Mouse (Mus musculus) CD4-positive helper T cell, adult 2 months (primary cell): ENCODE data around the gene Hcrt.
A peak's percentile ranks its signal among the peaks of the same experiment; 100 is the strongest.
"Not testable (repeated sequence)": the region's sequence is repeated elsewhere in the genome, so short reads cannot be mapped to it uniquely, and the experiment has no call there.

Experiments used
- DNase-seq: peaks from one replicate; pipeline ENCODE4 v3.0.0-alpha.2; 2012; ENCODE audit warnings: low read depth, missing footprints, low spot score

The Hcrt gene

GRCm38 (mm10) chr11:100762831-100763230 is at the start of gene Hcrt:
Gene Hcrt, minus strand, starts transcription at chr11:100762931.
- DNase-seq = no peak

DNA sequence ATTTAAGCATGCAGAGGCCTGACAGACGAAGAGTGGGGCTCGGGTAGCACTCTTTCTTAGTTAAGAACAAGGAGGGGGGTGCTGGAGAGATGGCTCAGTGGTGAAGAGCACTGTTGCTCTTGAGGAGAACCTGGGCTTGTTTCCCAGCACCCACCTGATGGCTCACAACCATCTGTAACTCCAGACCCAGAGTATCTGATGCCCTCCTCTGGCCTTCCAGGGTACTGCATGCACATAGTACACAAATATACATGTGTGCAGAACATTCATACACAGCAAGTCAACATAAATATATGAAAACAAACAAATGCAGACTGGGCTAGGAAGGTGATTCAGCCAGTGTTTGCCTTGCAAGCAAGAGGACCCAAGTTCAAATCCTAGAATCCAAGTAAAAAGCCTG is 48.4 kb upstream of the Hcrt start:
- no peak for DNase-seq

DNA sequence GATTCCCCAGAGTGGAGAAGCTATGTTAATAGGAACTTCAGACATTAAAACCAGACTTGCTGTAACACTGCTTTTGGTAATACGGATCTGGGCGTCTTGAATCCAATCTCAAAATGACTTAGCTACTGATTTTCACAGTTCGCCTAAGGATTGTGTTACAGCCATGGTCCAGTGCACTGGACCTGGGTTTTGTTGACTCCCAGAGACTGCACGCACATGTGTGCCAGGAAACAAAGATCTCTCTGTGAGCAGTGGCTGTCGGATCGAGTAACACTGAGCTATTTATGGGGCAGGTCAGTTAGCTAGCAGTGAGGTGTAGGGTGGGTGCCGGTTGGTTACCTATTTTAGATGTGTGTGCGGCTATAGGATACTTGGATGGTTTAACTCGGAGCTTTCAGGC is 47.8 kb upstream of the Hcrt start:
- no peak for DNase-seq

DNA sequence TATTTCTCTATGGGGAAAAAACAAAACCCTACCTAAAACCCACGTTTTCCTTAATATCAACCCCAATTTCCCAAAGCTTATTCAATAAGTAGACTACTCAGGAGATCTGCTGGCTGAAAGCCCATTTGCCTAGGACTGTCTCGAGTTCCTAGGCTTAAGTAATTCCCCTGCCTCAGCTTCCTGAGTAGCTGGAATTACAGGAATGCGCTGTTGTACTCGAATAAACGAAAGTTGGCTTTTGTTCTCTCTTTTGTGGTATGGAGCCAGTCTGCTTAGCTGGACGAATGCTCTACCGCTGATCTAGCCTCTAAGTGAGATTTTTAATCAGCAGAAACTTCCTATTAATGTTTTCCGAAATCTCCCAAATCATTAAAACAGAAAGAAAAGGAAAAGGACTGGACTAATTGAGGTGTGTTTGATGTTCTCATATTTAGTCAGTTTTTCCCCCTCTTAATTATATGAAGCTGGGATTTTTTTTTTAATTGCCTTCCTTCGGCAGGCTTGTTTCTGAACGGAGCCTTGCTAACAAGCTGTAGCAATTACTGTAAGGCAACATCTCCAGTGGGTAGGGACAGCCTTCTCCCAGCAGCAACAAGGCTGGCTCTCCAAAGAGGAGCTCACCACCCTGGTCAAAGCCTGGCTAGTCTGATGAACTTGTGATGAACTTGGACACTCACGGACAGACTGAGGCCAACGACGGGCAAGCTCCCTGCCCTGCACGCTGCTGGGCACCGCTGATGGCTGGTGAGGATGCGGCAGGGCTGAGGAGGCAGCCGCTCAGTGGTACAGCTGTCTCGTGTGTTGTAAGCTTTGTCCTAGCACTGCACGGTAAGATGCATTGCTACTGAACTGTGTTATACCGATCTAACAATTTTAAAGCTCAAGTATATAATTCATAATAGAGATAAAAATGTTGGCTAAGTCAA is 43.9 kb upstream of the Hcrt start:
- no peak for DNase-seq

GRCm38 (mm10) chr11:100805535-100805934 is 42.8 kb upstream of the Hcrt start:
- DNase-seq = no peak

- DNase-seq = peak; percentile 76
These were observed 41.7 kb upstream of the Hcrt start for GRCm38 (mm10) chr11:100804409-100804808.

GRCm38 (mm10) chr11:100799426-100799825 is 36.7 kb upstream of the Hcrt start:
- no peak for DNase-seq

DNA sequence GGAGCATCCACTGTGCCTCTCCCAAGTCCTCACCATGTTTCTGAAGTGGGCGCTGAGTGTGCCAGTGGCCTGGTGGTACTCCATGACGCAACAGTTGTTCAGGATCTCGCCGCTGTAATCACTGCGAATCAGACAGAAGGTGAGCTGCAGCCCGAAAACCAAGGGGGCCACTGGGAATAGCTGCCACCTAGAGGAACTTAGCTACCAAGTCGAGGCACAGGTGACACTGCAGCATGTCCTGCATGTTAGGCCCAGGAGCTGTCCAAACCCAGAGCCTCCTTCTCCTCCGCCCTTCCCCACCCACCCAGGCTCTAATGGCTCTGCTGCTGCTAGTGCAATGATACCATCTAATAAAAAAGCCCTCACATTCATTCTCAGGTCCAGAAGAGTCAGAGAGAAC is 33.9 kb upstream of the Hcrt start:
- DNase-seq = no peak

DNA sequence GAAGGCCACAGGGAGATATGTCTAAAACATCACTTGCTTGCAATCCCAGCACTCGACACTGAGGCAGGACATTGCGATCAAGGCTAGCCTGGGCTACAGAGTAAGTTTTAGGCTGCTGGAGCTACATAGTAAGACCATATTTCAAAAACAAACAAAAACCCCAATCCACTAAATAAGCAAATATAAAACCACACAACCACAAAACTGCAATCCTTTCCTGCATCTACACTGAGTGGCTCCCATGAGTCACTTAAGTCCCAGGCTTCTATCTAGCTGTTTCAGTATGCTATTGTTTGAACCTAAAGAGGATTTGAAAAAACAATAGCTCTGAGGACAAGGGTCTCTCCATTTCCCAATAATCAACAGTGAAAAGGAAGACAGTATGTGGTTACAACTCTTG is 32.7 kb upstream of the Hcrt start:
- no peak for DNase-seq

- DNase-seq = no peak
These were observed 28.8 kb upstream of the Hcrt start for GRCm38 (mm10) chr11:100791457-100792049.

DNA sequence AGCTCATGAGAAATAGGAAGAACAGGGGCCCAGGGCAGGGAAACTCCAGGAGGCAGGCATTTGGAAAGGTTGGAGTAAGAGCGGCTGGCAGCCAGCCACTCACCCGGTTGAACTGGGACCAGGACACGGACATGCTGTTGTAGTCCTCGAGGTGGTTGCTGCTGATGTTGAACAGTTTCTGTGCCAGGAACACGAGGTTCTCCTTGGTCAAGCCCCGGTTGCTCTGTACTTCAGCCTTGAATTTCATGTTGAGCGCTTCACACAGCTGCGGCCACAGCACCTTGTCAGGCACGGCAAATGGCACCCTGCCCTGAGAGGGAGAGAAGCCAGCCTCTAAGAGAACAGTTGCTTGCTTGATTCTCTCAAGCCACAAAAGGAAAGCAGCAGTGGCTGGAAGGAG is 27.9 kb upstream of the Hcrt start:
- not testable (repeated sequence) for DNase-seq

DNA sequence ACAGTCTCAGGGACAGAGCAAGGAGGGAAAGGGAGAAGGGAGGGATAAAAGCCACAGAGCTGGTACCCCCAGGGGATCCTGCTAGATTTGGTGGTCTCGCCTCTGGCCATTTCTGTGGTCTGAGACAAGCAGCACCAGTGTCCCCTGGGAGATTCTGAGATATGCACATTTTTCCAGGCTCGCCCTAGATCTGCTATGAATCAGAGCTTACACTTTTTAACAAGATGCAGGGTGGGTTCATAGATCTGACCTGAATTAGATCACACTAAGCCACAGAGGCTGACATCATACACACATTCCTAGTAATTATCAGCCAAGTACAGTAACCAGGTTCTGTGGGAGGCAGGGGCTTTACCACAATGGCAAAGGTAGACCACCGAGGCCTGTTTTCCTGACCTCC is 27.0 kb upstream of the Hcrt start:
- DNase-seq = no peak

- no peak for DNase-seq
These were observed 23.0 kb upstream of the Hcrt start for GRCm38 (mm10) chr11:100785774-100786173.

- no peak for DNase-seq
These were observed 21.6 kb upstream of the Hcrt start for GRCm38 (mm10) chr11:100784286-100784685.

- DNase-seq = no peak
These were observed 19.8 kb upstream of the Hcrt start for GRCm38 (mm10) chr11:100782568-100782967.

DNA sequence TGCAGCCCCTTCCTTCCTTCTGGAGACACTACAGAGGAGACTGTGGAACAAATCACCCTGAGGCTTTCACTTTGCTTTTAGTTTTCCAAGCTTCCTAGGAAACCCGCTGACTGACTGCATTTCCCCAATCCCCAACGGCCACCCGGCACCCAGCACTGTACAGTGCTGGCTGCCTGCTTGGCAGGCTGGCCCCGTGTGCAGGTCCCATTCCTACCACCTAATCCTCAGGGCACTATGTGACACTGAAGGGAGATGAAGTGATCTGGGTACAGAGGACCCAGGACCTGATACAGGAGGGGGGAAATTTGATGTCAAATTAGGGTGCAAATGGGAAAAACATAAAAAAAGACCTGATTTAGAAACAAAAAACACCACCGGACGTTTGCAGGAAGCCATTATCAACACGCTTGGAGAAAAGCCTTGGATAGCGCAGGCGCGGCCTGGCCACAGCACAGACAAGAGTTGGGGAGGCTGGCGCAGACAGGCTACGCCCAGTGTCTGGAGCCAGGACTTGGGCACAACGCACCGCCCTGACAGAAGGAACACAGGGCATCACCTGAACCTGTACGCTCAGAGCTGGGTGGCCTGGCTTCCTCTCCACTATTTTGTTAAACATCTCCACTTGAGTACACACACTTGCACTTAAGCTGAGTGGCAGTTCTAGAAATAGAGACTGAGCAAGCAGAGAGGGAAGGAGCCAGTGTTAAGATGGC is 19.2 kb upstream of the Hcrt start:
- DNase-seq = no peak

DNA sequence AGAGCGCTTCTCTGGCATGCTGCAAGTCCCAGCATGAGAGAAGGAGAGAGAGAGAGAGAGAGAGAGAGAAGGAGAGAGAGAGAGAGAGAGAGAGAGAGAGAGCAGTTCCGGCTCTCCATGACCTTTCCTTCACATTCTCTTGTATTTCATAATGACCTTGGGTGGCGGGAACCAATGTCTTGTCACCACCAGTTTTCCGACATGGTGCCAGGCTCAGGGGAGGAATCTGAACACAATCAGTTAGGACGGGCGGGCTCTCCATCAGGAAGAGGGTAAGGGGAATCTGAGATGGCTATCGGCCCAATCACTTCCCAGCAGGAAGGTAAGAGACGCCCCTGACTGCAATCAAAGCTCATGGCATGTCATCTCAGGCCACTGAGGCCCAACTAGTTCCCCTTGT is 17.5 kb upstream of the Hcrt start:
- DNase-seq = no peak

- no peak for DNase-seq
These were observed 15.3 kb upstream of the Hcrt start for GRCm38 (mm10) chr11:100778069-100778468.

DNA sequence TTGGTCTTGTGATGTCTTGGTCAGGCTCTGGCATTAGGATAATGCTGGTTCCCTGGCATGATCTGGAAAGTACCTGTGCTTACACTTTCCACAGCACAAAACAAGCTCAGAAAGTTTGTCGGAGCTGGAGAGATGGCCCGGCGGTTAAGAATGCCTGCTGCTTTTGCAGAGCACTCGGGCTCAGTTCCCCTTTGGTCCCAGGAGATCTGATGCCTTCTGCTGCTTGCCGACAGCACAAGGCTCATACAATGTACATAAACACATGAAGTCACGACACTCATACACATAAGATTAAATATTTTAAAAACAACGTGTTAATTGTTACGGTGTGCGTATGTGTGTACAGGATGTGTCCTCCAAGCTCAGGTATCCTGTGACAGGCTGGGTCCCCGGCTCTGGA is 13.2 kb upstream of the Hcrt start:
- no peak for DNase-seq

DNA sequence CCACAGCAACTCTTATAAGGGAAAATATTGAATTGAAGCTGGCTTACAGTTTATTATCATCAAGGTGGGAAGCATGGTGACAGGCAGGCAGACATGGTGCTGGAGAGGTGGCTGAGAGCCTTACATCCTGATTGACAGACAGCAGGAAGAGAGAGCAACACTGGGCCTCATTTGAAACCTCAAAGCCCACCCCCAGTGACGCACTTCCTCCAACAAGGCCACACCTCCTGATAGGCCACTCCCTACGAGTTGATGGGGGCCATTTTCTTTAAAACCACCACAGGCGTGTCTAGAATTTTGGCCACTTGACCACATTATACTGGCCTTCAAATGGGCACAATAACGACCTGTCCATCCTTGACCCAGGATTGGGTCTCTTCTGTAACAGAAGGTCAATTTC is 11.5 kb upstream of the Hcrt start:
- DNase-seq = no peak

GRCm38 (mm10) chr11:100770646-100771408 is 8.1 kb upstream of the Hcrt start, which contains the start of gene Ghdc:
Gene Ghdc, minus strand, starts transcription at chr11:100770957.
- peak; percentile 85 for DNase-seq

- DNase-seq = no peak
These were observed 7.2 kb upstream of the Hcrt start for GRCm38 (mm10) chr11:100769980-100770379.
